Mouse (Mus musculus) left cerebral cortex, adult 18-20 months (tissue): ENCODE results near the gene Naaladl1. TPM values are rescaled to one million over a fixed set of nuclear protein-coding genes. Genes with fewer than 3 reads are reported as not detected.

ENCODE experiments used
- DNase-seq, 2 experiments: peaks; one replicate each; pipeline ENCODE4 v3.0.0; 2021 to 2022; ENCODE audit warnings: low spot score in 2 of 2, mixed read lengths in 1 of 2
- long read RNA-seq, 2 experiments: library from polyadenylated mRNA; stranded (forward); transcript quantifications; one replicate each; pipeline ENCODE4 v2.0.0; 2021
- total RNA-seq, 2 experiments: library from RNA; stranded (reverse); gene quantifications; 2 replicates each; pipeline ENCODE4 v1.2.3; 2021

Gene Naaladl1
- under 1 TPM; 0.14 to 0.21 TPM for total RNA-seq
- long read RNA-seq, experiment 1 = 0 reads
- long read RNA-seq, experiment 2, partial matches to known transcripts = 0 of 1 reads
- long read RNA-seq, experiment 2, other reads (novel, unspliced or antisense) = 0 of 1 reads

- DNase-seq = no peak
Observed at GRCm38 (mm10) chr19:6105586-6105985, at the start of gene Naaladl1. TSS of gene Naaladl1 (plus strand) at chr19:6105782.

DNA sequence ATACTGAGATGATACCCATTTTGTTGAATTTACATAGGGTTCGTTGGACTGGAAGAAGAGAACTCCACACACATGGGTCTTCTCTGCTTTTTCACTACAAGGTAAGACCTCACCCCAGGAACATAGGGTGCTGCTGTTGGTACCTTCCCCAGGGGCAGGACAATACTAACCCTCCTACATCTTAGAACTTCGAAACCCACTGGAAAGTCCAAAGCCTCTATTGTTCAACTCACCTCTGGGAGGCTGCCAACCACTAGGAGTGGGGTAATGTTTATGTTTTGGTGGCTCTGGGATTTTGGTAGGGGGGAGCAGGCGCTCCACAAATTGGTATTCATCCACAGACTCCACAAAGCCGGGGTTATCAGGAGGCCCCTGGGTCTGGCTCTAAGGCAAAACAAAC is 48.9 kb upstream of the Naaladl1 start:
- DNase-seq = no peak

DNA sequence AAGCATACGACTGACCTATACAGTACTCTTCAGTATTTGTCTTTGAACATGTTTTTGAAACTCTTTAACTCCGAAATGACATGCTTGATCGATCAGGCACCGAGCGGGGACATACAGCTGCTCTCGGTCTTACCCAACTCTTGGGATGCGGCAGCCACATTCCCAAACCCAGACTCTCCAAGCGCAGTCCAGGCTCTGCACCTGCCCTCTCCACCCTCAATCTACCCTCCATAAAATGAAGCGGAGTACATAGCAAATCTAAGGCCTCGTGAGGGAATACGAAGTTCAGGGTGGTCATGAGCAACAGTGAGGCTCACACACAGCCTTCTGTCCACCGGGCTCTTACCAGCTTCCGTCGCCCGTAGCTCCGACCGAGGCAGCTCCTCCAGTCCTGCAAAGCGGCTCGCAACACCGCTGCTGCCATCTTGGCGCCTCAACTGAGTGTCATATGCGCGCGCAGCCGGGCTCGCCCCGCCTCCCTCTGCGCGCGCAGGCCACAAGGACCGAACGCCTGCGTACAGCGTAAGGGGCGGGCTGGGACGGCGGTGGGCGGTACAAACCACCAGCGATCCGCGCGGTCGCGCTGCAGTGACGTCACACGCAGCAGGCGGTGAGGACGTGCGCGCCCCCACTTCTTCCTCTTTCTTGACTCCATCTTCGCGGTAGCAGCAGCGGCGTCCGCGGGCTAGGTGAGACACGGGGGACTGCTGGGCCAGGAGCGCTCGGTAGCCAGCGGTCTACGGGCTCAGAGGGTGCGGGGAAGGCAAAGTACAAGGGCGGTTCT is 48.1 kb upstream of the Naaladl1 start, which contains the start of the genes Mrpl49 and Fau:
TSS of gene Mrpl49 (minus strand) at position 473 of the 784 bp plus-strand sequence.
TSS of gene Fau (plus strand) at position 532 of the 784 bp plus-strand sequence.
- DNase-seq = peak; percentile 99 to 100

- DNase-seq = no peak
Observed at GRCm38 (mm10) chr19:6058513-6058912, 47.1 kb upstream of the Naaladl1 start.

DNA sequence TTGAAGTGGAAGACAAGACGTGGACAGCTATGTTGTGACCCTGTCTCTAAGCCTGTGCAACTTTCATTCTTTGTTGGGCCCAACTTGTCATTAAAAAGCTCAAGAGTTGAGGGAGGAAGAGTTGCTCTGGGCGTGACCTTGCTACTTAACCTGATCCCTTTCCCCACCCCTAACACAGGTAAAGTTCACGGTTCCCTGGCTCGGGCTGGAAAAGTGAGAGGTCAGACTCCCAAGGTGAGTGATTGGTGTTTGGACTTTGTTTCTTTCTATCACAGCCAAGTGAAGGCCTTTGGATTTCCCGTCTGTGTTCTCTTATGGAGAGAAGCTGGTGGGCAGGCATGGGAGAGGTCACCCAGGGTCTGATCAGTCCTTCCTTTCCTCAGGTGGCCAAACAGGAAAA is 46.6 kb upstream of the Naaladl1 start:
- DNase-seq = no peak

- DNase-seq = peak; percentile 94 to 95
Observed at GRCm38 (mm10) chr19:6061021-6061533, 44.5 kb upstream of the Naaladl1 start, which contains the start of gene Znhit2. TSS of gene Znhit2 (plus strand) at chr19:6061192.

DNA sequence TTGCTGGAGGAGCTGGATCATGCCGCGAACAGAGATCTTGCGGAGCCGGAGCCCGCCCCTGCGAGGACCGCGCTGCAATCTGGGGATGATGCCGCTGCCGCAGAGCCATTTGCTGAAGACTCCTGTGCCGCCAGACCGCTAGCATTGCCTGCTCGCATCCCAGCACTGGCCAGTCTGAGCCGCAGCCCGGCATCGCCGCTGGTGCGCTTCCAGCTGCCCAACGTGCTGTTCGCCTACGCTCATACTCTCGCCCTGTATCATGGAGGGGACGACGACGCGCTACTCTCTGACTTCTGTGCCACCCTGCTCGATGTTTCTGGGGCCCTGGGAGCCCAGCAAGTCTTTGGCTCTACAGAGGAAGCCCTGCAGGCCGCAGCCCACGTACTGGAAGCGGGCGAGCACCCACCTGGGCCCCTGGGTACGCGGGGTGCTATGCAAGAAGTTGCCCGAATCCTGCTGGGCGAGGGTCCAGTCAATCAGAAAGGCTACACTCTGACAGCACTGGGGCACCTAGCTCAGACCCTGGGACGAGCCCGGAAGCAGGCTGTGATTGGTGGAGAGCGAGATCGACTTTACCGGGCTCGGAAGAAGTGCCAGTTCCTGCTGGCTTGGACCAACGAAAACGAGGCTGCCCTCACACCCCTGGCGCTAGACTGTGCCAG is 43.8 kb upstream of the Naaladl1 start:
- peak; percentile 26 to 43 for DNase-seq

GRCm38 (mm10) chr19:6062418-6062817 is 43.2 kb upstream of the Naaladl1 start:
- no peak for DNase-seq

DNA sequence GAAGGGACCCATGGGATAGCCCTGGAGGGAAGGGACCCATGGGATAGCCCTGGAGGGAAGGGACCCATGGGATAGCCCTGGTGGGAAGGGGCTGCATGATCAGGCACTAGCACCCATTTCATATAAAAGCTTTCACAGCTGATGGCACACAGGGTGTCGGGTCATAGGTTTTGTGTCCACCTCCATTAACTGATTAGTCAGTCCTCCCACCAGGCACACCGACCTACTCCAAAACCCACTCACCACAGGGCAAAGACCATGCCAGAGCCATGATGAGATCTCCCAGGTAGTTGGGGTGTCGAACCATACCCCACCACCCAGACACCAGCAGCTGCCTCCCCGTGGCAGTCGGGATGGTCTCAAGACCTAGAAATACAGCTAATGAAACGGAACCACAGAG is 42.5 kb upstream of the Naaladl1 start:
- DNase-seq = no peak

GRCm38 (mm10) chr19:6066571-6066970 is 39.0 kb upstream of the Naaladl1 start:
- no peak for DNase-seq

- peak; percentile 82 to 87 for DNase-seq
Observed at GRCm38 (mm10) chr19:6067011-6067723, 38.4 kb upstream of the Naaladl1 start.

GRCm38 (mm10) chr19:6067724-6068415 is 37.7 kb upstream of the Naaladl1 start, which contains the start of gene Tm7sf2:
TSS of gene Tm7sf2 (minus strand) at chr19:6068373.
- peak; percentile 78 to 87 for DNase-seq

DNA sequence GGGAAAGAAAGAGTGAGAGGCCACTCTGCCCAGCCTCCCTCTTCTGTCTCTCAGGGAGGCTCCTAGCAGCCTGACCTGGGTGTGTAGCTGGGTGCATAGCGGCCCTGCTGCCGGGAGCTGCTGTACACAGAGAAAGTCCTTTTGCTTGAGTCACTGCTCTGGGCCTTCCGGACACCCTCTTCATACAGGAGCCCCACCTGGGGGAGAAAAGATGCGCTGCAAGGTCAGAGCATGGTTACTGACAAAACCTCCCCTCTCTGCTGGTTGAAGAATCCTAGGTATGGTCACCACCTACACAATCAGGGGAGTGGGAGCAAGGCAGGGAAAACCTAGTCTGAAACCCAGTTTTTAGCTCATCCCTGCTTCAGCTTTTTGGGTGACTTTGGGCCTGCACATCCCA is 36.6 kb upstream of the Naaladl1 start:
- DNase-seq = no peak

- DNase-seq = no peak
Observed at GRCm38 (mm10) chr19:6069851-6070250, 35.7 kb upstream of the Naaladl1 start.

- no peak for DNase-seq
Observed at GRCm38 (mm10) chr19:6070571-6071250, 34.9 kb upstream of the Naaladl1 start.

DNA sequence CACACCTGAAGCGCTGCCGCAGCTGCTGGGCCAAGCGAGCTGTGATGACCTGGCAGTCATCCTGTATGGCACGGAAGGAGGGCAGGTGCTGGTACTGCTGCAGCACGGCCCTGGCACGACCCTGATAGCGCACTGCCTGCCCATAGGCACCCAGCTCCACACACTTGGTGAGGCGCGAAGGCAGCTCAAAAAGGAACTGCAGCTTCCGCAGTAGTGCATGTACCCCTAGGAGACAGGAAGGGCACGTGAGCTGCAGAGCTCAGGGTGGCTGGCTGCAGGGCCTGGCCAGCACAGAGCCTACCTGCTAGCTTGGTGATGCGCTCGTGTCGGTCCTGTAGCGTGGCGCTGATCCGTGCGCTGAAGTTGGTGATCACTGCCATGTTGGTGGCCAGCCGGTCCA is 34.3 kb upstream of the Naaladl1 start:
- no peak for DNase-seq

DNA sequence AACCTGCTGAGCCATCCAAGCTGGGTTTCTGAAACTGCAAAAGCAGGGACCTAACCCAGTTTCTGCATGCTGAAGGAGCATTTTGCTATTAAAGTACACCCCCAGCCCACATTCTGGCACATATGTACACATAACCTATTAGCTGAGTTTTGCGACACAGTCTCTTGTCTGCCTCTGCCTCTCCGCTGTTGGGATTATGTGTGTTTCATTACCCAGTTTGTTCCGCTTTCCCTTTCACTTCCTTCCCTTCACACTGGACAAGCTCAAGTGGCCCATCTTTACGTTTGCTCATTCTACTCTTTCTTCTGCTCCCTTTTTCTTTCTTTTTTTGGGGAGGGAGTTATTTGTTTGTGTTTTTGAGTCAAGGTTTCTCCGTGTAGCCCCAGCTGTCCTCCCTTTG is 31.7 kb upstream of the Naaladl1 start:
- no peak for DNase-seq

- peak; percentile 87 to 88 for DNase-seq
Observed at GRCm38 (mm10) chr19:6076564-6077393, 28.8 kb upstream of the Naaladl1 start, which contains the start of gene Vps51. TSS of gene Vps51 (minus strand) at chr19:6077231.

GRCm38 (mm10) chr19:6079983-6080480 is 25.6 kb upstream of the Naaladl1 start, which contains the start of gene Tmem262:
TSS of gene Tmem262 (plus strand) at chr19:6080033.
- no peak for DNase-seq
